Mouse (Mus musculus) MEL (cell line): ENCODE results near the gene Gm10135. TPM values are rescaled to one million over a fixed set of nuclear protein-coding genes. Genes with fewer than 3 reads are reported as not detected.
A peak's percentile ranks its signal among the peaks of the same experiment; 100 is the strongest.

Source experiments
- DNase-seq: peaks from one replicate; pipeline ENCODE4 v3.0.0; 2011; ENCODE audit warnings: low read depth, low spot score
- H3K27ac ChIP-seq: 2 replicates; pipeline ENCODE4 v1.5.1; 2012; ENCODE audit warnings: low read depth, mild to moderate bottlenecking, control low read depth, low read length, moderate library complexity; ENCODE audit not compliant: control insufficient read depth
- H3K27me3 ChIP-seq, 2 experiments: fragments of 150-350 bp in 1 of 2; sonication (generic) in 1 of 2; 2 replicates each; pipeline ENCODE4 v1.6.1; 2012; ENCODE audit warnings: low read length in 2 of 2, mild to moderate bottlenecking in 2 of 2, improper control_type of control experiment in 1 of 2, moderate library complexity in 1 of 2; ENCODE audit not compliant: insufficient read depth in 2 of 2, control insufficient read depth in 1 of 2
- H3K36me3 ChIP-seq, 2 experiments: 2 replicates each; pipeline ENCODE4 v1.6.1; 2012 to 2014; ENCODE audit warnings: low read length in 2 of 2, improper control_type of control experiment in 1 of 2, inconsistent platforms in 1 of 2, mild to moderate bottlenecking in 1 of 2; ENCODE audit not compliant: insufficient read depth in 2 of 2, control insufficient read depth in 1 of 2
- H3K4me1 ChIP-seq, 2 experiments: fragments of 150-350 bp in 1 of 2; sonication (generic) in 1 of 2; 2 replicates each; pipeline ENCODE4 v1.6.1; 2012; ENCODE audit warnings: low read length in 2 of 2, improper control_type of control experiment in 1 of 2, mild to moderate bottlenecking in 1 of 2; ENCODE audit not compliant: insufficient read depth in 2 of 2, control insufficient read depth in 1 of 2
- H3K4me3 ChIP-seq, 2 experiments: fragments of 150-350 bp in 1 of 2; sonication (generic) in 1 of 2; 2 replicates each; pipeline ENCODE4 v1.5.1; 2012; ENCODE audit warnings: low read depth in 2 of 2, low read length in 2 of 2, mild to moderate bottlenecking in 2 of 2, moderate library complexity in 2 of 2, control low read depth in 1 of 2, improper control_type of control experiment in 1 of 2; ENCODE audit not compliant: control insufficient read depth in 1 of 2, insufficient read depth in 1 of 2
- H3K79me2 ChIP-seq: 2 replicates; pipeline ENCODE4 v1.6.1; 2012; ENCODE audit warnings: mild to moderate bottlenecking, low read length, moderate library complexity; ENCODE audit not compliant: control insufficient read depth, poor library complexity, insufficient read depth
- H3K9ac ChIP-seq: 2 replicates; pipeline ENCODE4 v1.6.1; 2012; ENCODE audit warnings: low read depth, mild to moderate bottlenecking, control low read depth, low read length, moderate library complexity; ENCODE audit not compliant: control insufficient read depth, poor library complexity, severe bottlenecking
- H3K9me3 ChIP-seq: fragments of 150-350 bp; sonication (generic); replicated peaks from 2 replicates; pipeline ENCODE4 v1.6.1; 2012; ENCODE audit warnings: mild to moderate bottlenecking, low read length, improper control_type of control experiment, moderate library complexity; ENCODE audit not compliant: insufficient read depth
- BHLHE40 ChIP-seq: IDR thresholded peaks from 2 replicates; pipeline ENCODE4 v1.6.1; 2012; ENCODE audit warnings: low read depth, mild to moderate bottlenecking, inconsistent platforms, low read length, improper control_type of control experiment, borderline replicate concordance
- CHD2 ChIP-seq: IDR thresholded peaks from 2 replicates; pipeline ENCODE4 v1.6.1; 2011; ENCODE audit warnings: low read length, improper control_type of control experiment
- E2F4 ChIP-seq: IDR thresholded peaks from 2 replicates; pipeline ENCODE4 v1.6.1; 2011; ENCODE audit warnings: low read depth, low read length, improper control_type of control experiment, borderline replicate concordance
- ELF1 ChIP-seq: IDR thresholded peaks from 2 replicates; pipeline ENCODE4 v1.6.1; 2014; ENCODE audit warnings: low read depth, mild to moderate bottlenecking, inconsistent platforms, low read length, improper control_type of control experiment, moderate library complexity
- EP300 ChIP-seq, 2 experiments: IDR thresholded peaks; 2 replicates each; pipeline ENCODE4 v1.6.1; 2011; ENCODE audit warnings: improper control_type of control experiment in 2 of 2, low read length in 2 of 2, low read depth in 1 of 2, mild to moderate bottlenecking in 1 of 2
- GATA1 ChIP-seq: IDR thresholded peaks from 2 replicates; pipeline ENCODE4 v1.6.1; 2011; ENCODE audit warnings: low read depth, low read length, improper control_type of control experiment
- HCFC1 ChIP-seq: IDR thresholded peaks from 2 replicates; pipeline ENCODE4 v1.6.1; 2012; ENCODE audit warnings: low read depth, mild to moderate bottlenecking, inconsistent platforms, low read length, improper control_type of control experiment, moderate library complexity
- MAFK ChIP-seq: IDR thresholded peaks from 2 replicates; pipeline ENCODE4 v1.6.1; 2011; ENCODE audit warnings: low read depth, mild to moderate bottlenecking, low read length, improper control_type of control experiment, borderline replicate concordance
- MAX ChIP-seq: IDR thresholded peaks from 2 replicates; pipeline ENCODE4 v1.6.1; 2011; ENCODE audit warnings: low read length, improper control_type of control experiment
- MAZ ChIP-seq: IDR thresholded peaks from 2 replicates; pipeline ENCODE4 v1.6.1; 2012; ENCODE audit warnings: low read depth, mild to moderate bottlenecking, inconsistent platforms, low read length, improper control_type of control experiment
- MEF2A ChIP-seq: IDR thresholded peaks from 2 replicates; pipeline ENCODE4 v1.6.1; 2014; ENCODE audit warnings: low read depth, mild to moderate bottlenecking, inconsistent platforms, low read length, improper control_type of control experiment; ENCODE audit not compliant: poor library complexity, insufficient replicate concordance, severe bottlenecking; ENCODE audit errors: extremely low read depth
- MXI1 ChIP-seq: IDR thresholded peaks from 2 replicates; pipeline ENCODE4 v1.6.1; 2011; ENCODE audit warnings: mild to moderate bottlenecking, low read depth, low read length, improper control_type of control experiment
- MYB ChIP-seq: IDR thresholded peaks from 2 replicates; pipeline ENCODE4 v1.6.1; 2011; ENCODE audit warnings: mild to moderate bottlenecking, low read depth, low read length, improper control_type of control experiment
- MYC ChIP-seq: IDR thresholded peaks from 2 replicates; pipeline ENCODE4 v1.6.1; 2011; ENCODE audit warnings: low read depth, mild to moderate bottlenecking, low read length, improper control_type of control experiment, moderate library complexity
- RCOR1 ChIP-seq: IDR thresholded peaks from 2 replicates; pipeline ENCODE4 v1.6.1; 2012; ENCODE audit warnings: low read depth, mild to moderate bottlenecking, inconsistent platforms, low read length, improper control_type of control experiment
- SIN3A ChIP-seq: IDR thresholded peaks from 2 replicates; pipeline ENCODE4 v1.6.1; 2012; ENCODE audit warnings: low read length, improper control_type of control experiment, inconsistent platforms
- TAL1 ChIP-seq: IDR thresholded peaks from 2 replicates; pipeline ENCODE4 v1.6.1; 2012; ENCODE audit warnings: mild to moderate bottlenecking, inconsistent platforms, low read length, moderate library complexity, mixed read lengths
- TBP ChIP-seq: IDR thresholded peaks from 2 replicates; pipeline ENCODE4 v1.8.0; 2011; ENCODE audit warnings: low read depth, low read length, improper control_type of control experiment
- UBTF ChIP-seq: IDR thresholded peaks from 2 replicates; pipeline ENCODE4 v1.6.1; 2012; ENCODE audit warnings: low read depth, mild to moderate bottlenecking, inconsistent platforms, low read length, improper control_type of control experiment, moderate library complexity, borderline replicate concordance; ENCODE audit not compliant: insufficient read depth
- ZKSCAN1 ChIP-seq: IDR thresholded peaks from 2 replicates; pipeline ENCODE4 v1.6.1; 2012; ENCODE audit warnings: low read depth, mild to moderate bottlenecking, inconsistent platforms, low read length, improper control_type of control experiment, moderate library complexity
- ZMIZ1 ChIP-seq: IDR thresholded peaks from 2 replicates; pipeline ENCODE4 v1.6.1; 2012; ENCODE audit warnings: low read depth, mild to moderate bottlenecking, inconsistent platforms, low read length, improper control_type of control experiment, moderate library complexity
- polyA plus RNA-seq, 2 experiments: library from polyadenylated mRNA; stranded (reverse) in 1 of 2; unstranded in 1 of 2; fragments of >175 nt in 1 of 2; fragments of >200 nt in 1 of 2; gene quantifications; 2 replicates each; pipeline versions ENCODE4 v1.2.1 to v1.2.4; 2012; ENCODE audit warnings: low replicate concordance in 2 of 2, low read depth in 1 of 2; ENCODE audit not compliant: insufficient read length in 2 of 2, insufficient read depth in 1 of 2, missing spikeins in 1 of 2
- total RNA-seq: library from RNA; depleted of rRNA; stranded (reverse); fragments of 300-350 nt; gene quantifications from 2 replicates; pipeline ENCODE4 v1.2.3, GENCODE M21; 2012

The Gm10135 gene
- total and polyA plus RNA-seq, 3 experiments: 1.5 to 6.0 TPM; not detected in 1

DNA sequence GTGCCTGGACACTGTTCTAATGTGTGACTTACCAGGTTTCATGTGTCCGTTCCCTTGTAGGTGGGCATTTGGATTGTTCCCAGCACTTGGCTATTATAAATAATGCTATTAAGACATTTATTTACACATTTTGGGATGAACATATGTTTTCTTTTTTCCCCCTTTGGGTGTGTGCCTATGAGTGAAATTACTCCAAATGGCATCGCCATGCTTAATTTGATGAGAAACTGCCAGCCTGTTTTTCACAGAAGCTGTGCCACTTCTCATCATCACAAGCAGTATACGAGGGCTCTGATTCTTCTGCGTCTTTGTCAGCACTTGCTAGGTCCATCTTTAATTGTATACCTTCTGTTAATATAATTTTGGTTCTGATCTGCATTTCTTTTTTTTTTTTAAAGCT is 54.1 kb downstream of the Gm10135 start:
- peaks cover 49% of the 10 kb centered on the region for H3K79me2 ChIP-seq
- H3K4me1 ChIP-seq: peaks cover 0 to 13% of the 10 kb centered on the region in 2 experiments; a peak in 3 of 4 replicates
- H3K36me3 ChIP-seq: peaks cover 0 to 23% of the 10 kb centered on the region in 2 experiments; a peak in 2 of 4 replicates
- no peak overlapping the region for H3K27ac ChIP-seq
- no peaks in the 10 kb centered on the region for H3K9me3 ChIP-seq
- TF ChIP-seq MAZ (no peak), MEF2A (no peak), BHLHE40 (no peak), CHD2 (no peak), MAFK (no peak), MAX (no peak), ZKSCAN1 (no peak), ELF1 (no peak), E2F4 (no peak), UBTF (no peak), SIN3A (no peak), MYB (no peak), ZMIZ1 (no peak), MYC (no peak), GATA1 (no peak), HCFC1 (no peak)
- no peaks in the 10 kb centered on the region for H3K27me3 ChIP-seq
- DNase-seq: no peak
- no peak overlapping the region for H3K4me3 ChIP-seq
- H3K9ac ChIP-seq: no peak overlapping the region

DNA sequence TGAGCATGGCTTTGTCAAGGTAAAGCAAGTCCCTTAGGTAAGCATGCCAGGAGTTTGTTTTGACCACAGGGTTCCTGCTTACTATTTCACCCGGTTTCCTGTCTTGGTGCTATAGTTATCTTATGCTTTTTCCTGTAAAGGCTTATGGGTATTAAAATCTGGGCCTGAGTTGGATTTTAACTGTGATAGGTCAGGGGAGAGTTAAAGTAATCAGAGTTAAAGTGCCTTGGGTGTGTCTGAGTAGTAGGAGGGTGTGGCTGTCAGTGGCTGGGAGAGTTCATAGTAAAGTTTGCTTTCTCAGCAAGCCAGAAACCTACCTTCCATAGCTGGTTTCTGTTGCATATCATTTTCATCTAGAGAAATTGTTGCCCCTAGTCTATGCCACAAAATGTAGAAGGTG is 57.7 kb downstream of the Gm10135 start:
- DNase-seq: peak; percentile 62
- peaks cover 7 to 17% of the 10 kb centered on the region in 2 experiments for H3K4me1 ChIP-seq
- no peak overlapping the region for H3K27ac ChIP-seq
- H3K9me3 ChIP-seq: no peaks in the 10 kb centered on the region
- no peak overlapping the region for H3K4me3 ChIP-seq
- TF ChIP-seq MYC: no peak
- TF ChIP-seq MXI1: peak; percentile 41; the same call in 1 of the 2 replicates
- TF ChIP-seq ZMIZ1: no peak
- TF ChIP-seq ZKSCAN1: no peak
- TF ChIP-seq TAL1: no peak
- no peak for TF ChIP-seq TBP
- TF ChIP-seq SIN3A: no peak
- TF ChIP-seq GATA1: peak; percentile 44; the same call in 1 of the 2 replicates
- peak in 1 of 2 experiments; percentile 30; a peak in 1 of 4 replicates for TF ChIP-seq EP300 (IDR thresholded peaks at IDR 0.05; ENCODE audit: low read depth in 1 of 2, low read length in 2 of 2)
- TF ChIP-seq RCOR1: peak; percentile 98
- H3K27me3 ChIP-seq: no peaks in the 10 kb centered on the region
- peaks cover 0 to 32% of the 10 kb centered on the region in 2 experiments; a peak in 2 of 4 replicates for H3K36me3 ChIP-seq
- H3K9ac ChIP-seq: no peak overlapping the region
- peaks cover 45% of the 10 kb centered on the region for H3K79me2 ChIP-seq
